Mouse (Mus musculus) heart, postnatal 25 days (tissue): ENCODE measurements around the gene Samd5. TPM values are rescaled to one million over a fixed set of nuclear protein-coding genes. Genes with fewer than 3 reads are reported as not detected.

Experiments
- DNase-seq: peaks from one replicate; pipeline ENCODE4 v3.0.0; 2022; ENCODE audit warnings: low spot score
- intact Hi-C: fragments of 180-260 bp; cut with DNase I; formaldehyde crosslinking; loops from one replicate; pipeline ENCODE4 v1.15.1; 2025
- total RNA-seq, 2 experiments: library from RNA; stranded (reverse); gene quantifications; 2 replicates each; pipeline ENCODE4 v1.2.3; 2021

Samd5 gene
- total RNA-seq, 2 experiments from 2014 or later, result 3.4 to 5.3 TPM

GRCm38 (mm10) chr10:9668791-9669190 lies 6.2 kb downstream of the Samd5 start:
- intact Hi-C loops, result no loop called here
- DNase-seq, result no peak

GRCm38 (mm10) chr10:9652946-9653345 lies 22.1 kb downstream of the Samd5 start:
- intact Hi-C loops, result no loop called here

DNA sequence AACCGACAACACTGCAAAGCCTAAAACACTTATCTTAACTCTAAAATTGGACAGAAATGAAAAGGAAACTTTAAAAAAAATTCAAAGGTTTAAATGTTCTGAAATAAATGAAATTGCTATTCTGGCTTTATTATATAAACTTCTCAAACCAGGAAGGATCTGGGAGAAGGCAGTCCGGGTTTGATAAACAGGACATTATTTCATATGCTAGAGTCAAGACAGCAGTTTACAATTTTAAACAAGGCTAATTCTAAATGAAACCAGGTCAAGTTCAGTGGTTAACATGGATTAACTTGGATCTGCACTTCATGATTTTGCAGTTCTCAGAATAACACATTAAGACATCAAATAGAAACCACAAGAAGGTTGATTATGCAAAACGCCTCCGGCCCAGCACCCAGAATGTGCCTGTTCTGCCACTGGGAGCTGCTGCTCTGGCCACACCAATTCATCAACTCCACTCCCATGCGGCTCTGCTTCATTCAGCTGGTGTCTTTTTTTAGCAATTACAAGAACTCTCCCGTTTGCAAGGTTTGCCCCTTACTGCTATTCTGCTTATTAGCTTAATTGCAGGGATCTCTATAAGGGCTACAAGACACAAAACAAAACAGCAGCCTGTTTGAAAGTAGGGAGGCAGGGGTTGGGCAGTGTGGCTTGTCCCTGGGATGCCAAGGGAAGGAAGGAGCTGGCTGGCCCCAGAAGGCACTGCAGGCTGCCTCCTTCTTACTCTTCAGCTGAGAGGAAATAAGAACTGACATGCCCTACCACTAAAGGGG lies 24.8 kb downstream of the Samd5 start:
- no peak for DNase-seq
- intact Hi-C loops, result no loop called here

More at GRCm38 (mm10) chr10:9652946-9653345, 22.1 kb downstream of the Samd5 start:
- no peak for DNase-seq

GRCm38 (mm10) chr10:9648464-9648863 lies 26.5 kb downstream of the Samd5 start:
- DNase-seq, result no peak
- intact Hi-C loops, result no loop called here

- intact Hi-C loops, result no loop called here
- DNase-seq, result no peak
Observed at GRCm38 (mm10) chr10:9647741-9648140, 27.3 kb downstream of the Samd5 start.

GRCm38 (mm10) chr10:9646391-9646790 lies 28.6 kb downstream of the Samd5 start:
- intact Hi-C loops, result no loop called here
- DNase-seq, result no peak

- intact Hi-C loops, result loop anchor here (5.0 kb wide), 1 partner anchor 36 kb away; no protein-coding TSS in a partner anchor
- no peak for DNase-seq
Observed at GRCm38 (mm10) chr10:9643531-9643930, 31.5 kb downstream of the Samd5 start.

DNA sequence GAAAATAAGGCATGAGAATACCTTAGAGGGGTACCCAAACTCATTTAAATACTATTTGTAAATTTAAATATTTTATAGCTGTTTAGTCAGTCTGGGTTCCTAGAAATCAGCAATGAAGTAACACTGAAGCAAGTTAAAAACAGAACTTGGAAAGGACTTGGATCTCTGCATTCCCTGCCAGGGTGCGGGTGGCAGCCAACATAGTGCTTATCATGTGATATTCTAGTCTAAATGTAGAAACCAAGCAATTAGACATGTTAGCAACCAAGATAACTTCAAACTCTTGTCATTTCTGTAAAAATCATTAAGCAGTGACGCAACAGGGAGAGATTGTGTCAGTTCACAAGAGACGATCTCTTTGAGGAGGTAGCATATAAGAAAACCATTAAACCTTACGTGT lies 32.9 kb downstream of the Samd5 start:
- no peak for DNase-seq
- intact Hi-C loops, result loop anchor here (5.0 kb wide), 1 partner anchor 35 kb away; no protein-coding TSS in a partner anchor

GRCm38 (mm10) chr10:9640678-9641077 lies 34.3 kb downstream of the Samd5 start:
- no peak for DNase-seq
- intact Hi-C loops, result loop anchor here (5.0 kb wide), 1 partner anchor 33 kb away; no protein-coding TSS in a partner anchor

GRCm38 (mm10) chr10:9640056-9640455 lies 35.0 kb downstream of the Samd5 start:
- intact Hi-C loops, result loop anchor here (5.0 kb wide), 1 partner anchor 33 kb away; no protein-coding TSS in a partner anchor
- DNase-seq, result no peak

- intact Hi-C loops, result no loop called here
- DNase-seq, result no peak
Observed at GRCm38 (mm10) chr10:9625356-9625755, 49.7 kb downstream of the Samd5 start.

- DNase-seq, result no peak
- intact Hi-C loops, result no loop called here
Observed at GRCm38 (mm10) chr10:9621926-9622688, 52.9 kb downstream of the Samd5 start.

DNA sequence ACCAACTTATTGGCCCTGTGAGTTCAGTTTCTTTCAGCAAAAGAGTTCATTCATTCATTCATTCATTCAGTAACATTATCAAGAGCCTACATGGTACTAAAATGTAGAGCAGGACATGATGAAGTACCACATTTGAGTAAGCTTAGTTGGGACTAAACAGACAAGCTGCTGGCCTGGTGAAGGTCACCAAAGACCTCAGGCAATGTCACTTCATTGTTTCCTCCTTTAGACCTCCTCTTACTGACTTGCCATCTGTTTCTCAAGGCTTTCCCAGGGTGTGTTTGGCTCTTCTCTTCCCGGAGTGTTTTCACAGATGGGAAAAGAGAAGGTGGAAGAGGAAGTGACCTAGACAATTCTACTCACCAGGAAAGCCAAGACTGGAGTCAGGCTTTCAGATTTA lies 54.0 kb downstream of the Samd5 start:
- no peak for DNase-seq
- intact Hi-C loops, result no loop called here

GRCm38 (mm10) chr10:9615009-9615408 lies 60.0 kb downstream of the Samd5 start:
- no peak for DNase-seq
- intact Hi-C loops, result no loop called here

- DNase-seq, result no peak
- intact Hi-C loops, result loop anchor here (5.0 kb wide), 1 partner anchor 33 kb away; no protein-coding TSS in a partner anchor
Observed at GRCm38 (mm10) chr10:9608854-9609253, 66.2 kb downstream of the Samd5 start.

DNA sequence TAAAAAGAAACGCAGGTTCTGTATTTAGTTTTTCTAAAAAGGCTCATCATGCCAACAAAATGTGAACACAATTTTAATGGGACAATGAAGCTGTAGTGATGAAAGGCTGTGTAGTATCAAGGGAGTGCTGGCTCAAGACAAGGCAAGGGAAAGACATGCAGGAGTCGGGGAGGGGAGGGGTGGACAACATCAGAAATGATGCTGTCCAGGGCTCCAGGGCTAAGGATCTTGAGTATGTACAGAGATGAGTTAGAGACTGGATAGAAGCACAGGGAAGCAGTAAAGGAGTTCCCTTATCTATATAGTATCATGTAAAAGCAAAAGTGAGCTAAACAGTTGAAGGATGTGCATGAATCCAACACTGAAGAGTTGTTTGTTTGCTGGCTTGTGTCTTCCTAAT lies 67.9 kb downstream of the Samd5 start:
- intact Hi-C loops, result loop anchor here (5.0 kb wide), 1 partner anchor 35 kb away; no protein-coding TSS in a partner anchor
- DNase-seq, result no peak

DNA sequence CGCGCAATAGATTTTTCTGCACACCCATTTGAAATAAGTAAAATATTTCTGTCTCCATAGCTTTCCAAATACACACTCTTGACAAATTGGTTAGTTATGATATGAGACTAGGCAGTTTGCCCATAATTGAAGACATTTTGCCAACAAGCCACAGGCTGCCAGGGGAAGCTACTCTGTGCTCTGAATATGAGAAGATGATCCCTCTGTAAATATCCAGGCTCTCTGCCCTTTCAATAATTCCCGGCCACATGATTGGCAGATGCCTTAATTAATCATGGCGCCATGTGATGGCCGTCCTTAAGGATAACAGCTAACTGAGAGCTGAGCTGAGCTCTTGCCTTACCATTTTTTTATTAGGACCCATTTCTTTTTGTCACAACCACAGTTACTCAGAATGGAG lies 69.4 kb downstream of the Samd5 start:
- intact Hi-C loops, result loop anchor here (5.0 kb wide), 1 partner anchor 37 kb away; no protein-coding TSS in a partner anchor
- DNase-seq, result no peak

- DNase-seq, result no peak
- intact Hi-C loops, result no loop called here
Observed at GRCm38 (mm10) chr10:9603290-9603689, 71.7 kb downstream of the Samd5 start.

GRCm38 (mm10) chr10:9602845-9603244 lies 72.2 kb downstream of the Samd5 start:
- intact Hi-C loops, result no loop called here
- DNase-seq, result peak; percentile 24

- intact Hi-C loops, result no loop called here
- DNase-seq, result no peak
Observed at GRCm38 (mm10) chr10:9602389-9602788, 72.6 kb downstream of the Samd5 start.

DNA sequence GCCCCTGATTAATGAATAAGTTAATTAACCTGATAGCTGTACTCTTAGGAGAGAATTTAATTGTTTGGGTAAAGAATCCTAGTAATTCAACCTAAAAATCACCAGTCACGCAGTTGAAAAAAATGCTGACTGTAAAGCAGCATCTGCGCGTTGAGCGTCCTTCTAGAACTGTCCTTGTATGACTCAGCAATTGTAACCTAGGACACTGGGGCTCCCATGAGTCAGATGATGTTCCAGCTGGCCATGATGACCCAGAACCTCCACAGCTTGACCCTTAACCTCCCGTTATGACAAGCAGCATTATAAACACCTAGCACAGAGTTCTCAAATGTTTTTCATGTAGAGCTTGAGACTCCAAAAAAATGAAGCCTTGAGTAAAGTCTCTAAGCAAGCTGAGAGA lies 78.8 kb downstream of the Samd5 start:
- intact Hi-C loops, result no loop called here
- no peak for DNase-seq
